Mouse (Mus musculus) activated CD4-positive, CD25-positive, alpha-beta regulatory T cell, adult 4 months (primary cell): Measurements from ENCODE around the gene Vipr2. TPM values are rescaled to one million over a fixed set of nuclear protein-coding genes. Genes with fewer than 3 reads are reported as not detected.
A peak's percentile ranks its signal among the peaks of the same experiment; 100 is the strongest.

Experiments used
- ATAC-seq: one replicate; pipeline ENCODE4 v1.8.0; 2017
- polyA plus RNA-seq, 2 experiments: library from polyadenylated mRNA; unstranded; fragments of 100-300 nt; shearing (Covaris generic); gene quantifications; one replicate each; pipeline ENCODE4 v1.2.1; 2017

The Vipr2 gene
- polyA plus RNA-seq, result under 1 TPM; 0.50 to 0.99 TPM

GRCm38 (mm10) chr12:116077074-116077854, at the start of gene Vipr2:
Gene Vipr2 (plus strand): TSS chr12:116077726.
- ATAC-seq, result peak; percentile 63

GRCm38 (mm10) chr12:116028095-116028494, 49.4 kb upstream of the Vipr2 start:
- ATAC-seq, result peak; percentile 52

- ATAC-seq, result no peak
These were observed 42.2 kb upstream of the Vipr2 start for GRCm38 (mm10) chr12:116035346-116035745.

- ATAC-seq, result no peak
These were observed 32.7 kb upstream of the Vipr2 start for GRCm38 (mm10) chr12:116044785-116045184.

GRCm38 (mm10) chr12:116047440-116048377, 29.8 kb upstream of the Vipr2 start, which contains the start of gene Zfp386:
Gene Zfp386 (plus strand): TSS chr12:116047724.
- peak; percentile 97 for ATAC-seq

GRCm38 (mm10) chr12:116048766-116049165, 28.8 kb upstream of the Vipr2 start:
- no peak for ATAC-seq

- no peak for ATAC-seq
These were observed 28.3 kb upstream of the Vipr2 start for GRCm38 (mm10) chr12:116049236-116049635.

GRCm38 (mm10) chr12:116049701-116050100, 27.8 kb upstream of the Vipr2 start:
- ATAC-seq, result no peak

- no peak for ATAC-seq
These were observed 23.2 kb upstream of the Vipr2 start for GRCm38 (mm10) chr12:116054342-116054741.

GRCm38 (mm10) chr12:116056112-116056511, 21.4 kb upstream of the Vipr2 start:
- peak; percentile 54 for ATAC-seq

GRCm38 (mm10) chr12:116061561-116062193, 15.8 kb upstream of the Vipr2 start:
- no peak for ATAC-seq

GRCm38 (mm10) chr12:116062194-116062583, 15.3 kb upstream of the Vipr2 start:
- ATAC-seq, result no peak

GRCm38 (mm10) chr12:116063020-116063419, 14.5 kb upstream of the Vipr2 start:
- no peak for ATAC-seq

- no peak for ATAC-seq
These were observed 6.5 kb upstream of the Vipr2 start for GRCm38 (mm10) chr12:116071023-116071422.

GRCm38 (mm10) chr12:116077855-116078366, 385 bp downstream of the Vipr2 start:
- no peak for ATAC-seq

GRCm38 (mm10) chr12:116083125-116083524, 5.6 kb downstream of the Vipr2 start:
- ATAC-seq, result no peak

GRCm38 (mm10) chr12:116084294-116084693, 6.8 kb downstream of the Vipr2 start:
- ATAC-seq, result no peak

GRCm38 (mm10) chr12:116086951-116087600, 9.6 kb downstream of the Vipr2 start:
- ATAC-seq, result no peak

- ATAC-seq, result no peak
These were observed 12.3 kb downstream of the Vipr2 start for GRCm38 (mm10) chr12:116089836-116090235.

- no peak for ATAC-seq
These were observed 17.4 kb downstream of the Vipr2 start for GRCm38 (mm10) chr12:116094765-116095555.

- no peak for ATAC-seq
These were observed 18.9 kb downstream of the Vipr2 start for GRCm38 (mm10) chr12:116096361-116096904.
